Mouse (Mus musculus) erythroblast, embryonic 14.5 days (primary cell): ENCODE measurements around the gene Bach2.

Source experiments
- GATA1 ChIP-seq: IDR thresholded peaks from 2 replicates; pipeline ENCODE4 v1.6.1; 2012; ENCODE audit warnings: low read length, inconsistent platforms, mixed read lengths
- TAL1 ChIP-seq: IDR thresholded peaks from 3 replicates; pipeline ENCODE4 v1.6.1; 2012; ENCODE audit warnings: low read length, inconsistent platforms, mixed read lengths

- TF ChIP-seq GATA1 (no peak), TAL1 (no peak)
Measured at GRCm38 (mm10) chr4:32434612-32435011, 196.0 kb downstream of the Bach2 start.
